Mouse (Mus musculus) cerebellum, postnatal 4 days (tissue): ENCODE results near the gene Mettl13.

Experiments used
- DNase-seq, 2 experiments: peaks; one replicate each; pipeline ENCODE4 v3.0.0; 2022; ENCODE audit warnings: low spot score in 2 of 2, mixed read lengths in 1 of 2

Mettl13 gene

DNA sequence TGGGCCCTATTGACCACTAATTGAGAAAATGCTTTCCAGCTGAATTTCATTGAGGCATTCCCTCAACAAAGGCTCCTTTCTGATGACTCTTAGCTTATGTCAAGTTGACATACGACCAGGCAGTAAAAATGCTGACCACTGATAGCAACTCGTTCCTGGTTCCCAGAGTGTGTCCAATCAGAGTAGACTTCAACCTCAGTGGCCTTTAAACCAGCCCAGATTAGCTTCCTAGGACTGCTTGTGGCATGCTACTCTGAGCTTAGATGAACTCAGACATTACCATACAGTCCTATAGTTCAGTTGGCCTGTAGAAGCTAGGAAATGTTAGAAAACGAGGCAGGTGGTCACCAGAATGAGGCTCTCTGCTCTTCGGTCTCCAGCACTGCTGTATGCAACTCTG is 16.0 kb downstream of the Mettl13 start:
- no peak for DNase-seq

DNA sequence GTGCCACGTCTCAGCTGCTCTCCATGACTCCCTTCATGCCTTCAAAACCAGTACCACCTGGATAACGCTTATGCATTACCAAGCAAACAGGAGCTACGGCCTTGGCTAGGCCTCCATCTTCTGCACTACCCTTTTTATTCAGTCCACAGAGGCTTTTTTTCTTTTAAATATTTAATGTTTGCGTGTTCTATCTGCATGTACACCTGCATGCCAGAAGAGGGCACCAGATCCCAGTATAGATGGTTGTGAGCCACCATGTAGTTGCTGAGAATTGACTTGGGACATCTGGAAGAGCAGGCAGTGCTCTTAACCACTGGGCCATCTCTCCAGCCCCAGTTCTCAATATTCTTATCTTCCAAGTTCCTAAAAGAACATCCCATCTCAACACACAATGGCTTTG is 16.8 kb downstream of the Mettl13 start:
- DNase-seq: no peak

GRCm38 (mm10) chr1:162530666-162531065 is 17.7 kb downstream of the Mettl13 start:
- DNase-seq: no peak

- DNase-seq: no peak
These were observed 18.7 kb downstream of the Mettl13 start for GRCm38 (mm10) chr1:162529651-162530050.

GRCm38 (mm10) chr1:162515116-162515515 is 33.2 kb downstream of the Mettl13 start:
- no peak for DNase-seq

DNA sequence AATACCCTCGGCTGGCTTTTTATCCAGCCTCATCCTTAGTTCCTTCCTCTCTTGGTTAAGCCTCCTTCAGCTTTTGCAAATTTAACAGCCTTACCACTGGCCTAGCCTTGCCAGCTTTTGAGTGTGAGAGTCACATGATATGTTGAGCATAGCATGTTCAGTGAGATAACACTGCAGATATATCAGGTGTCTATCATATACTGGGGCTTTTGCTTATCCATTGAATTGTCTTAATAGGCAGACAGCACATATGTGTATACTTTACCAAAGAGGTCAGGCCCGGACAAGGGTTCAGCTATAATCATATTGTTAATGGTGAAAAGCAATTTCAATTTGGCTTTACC is 38.4 kb downstream of the Mettl13 start:
- no peak for DNase-seq

GRCm38 (mm10) chr1:162509329-162510012 is 38.9 kb downstream of the Mettl13 start:
- no peak for DNase-seq

DNA sequence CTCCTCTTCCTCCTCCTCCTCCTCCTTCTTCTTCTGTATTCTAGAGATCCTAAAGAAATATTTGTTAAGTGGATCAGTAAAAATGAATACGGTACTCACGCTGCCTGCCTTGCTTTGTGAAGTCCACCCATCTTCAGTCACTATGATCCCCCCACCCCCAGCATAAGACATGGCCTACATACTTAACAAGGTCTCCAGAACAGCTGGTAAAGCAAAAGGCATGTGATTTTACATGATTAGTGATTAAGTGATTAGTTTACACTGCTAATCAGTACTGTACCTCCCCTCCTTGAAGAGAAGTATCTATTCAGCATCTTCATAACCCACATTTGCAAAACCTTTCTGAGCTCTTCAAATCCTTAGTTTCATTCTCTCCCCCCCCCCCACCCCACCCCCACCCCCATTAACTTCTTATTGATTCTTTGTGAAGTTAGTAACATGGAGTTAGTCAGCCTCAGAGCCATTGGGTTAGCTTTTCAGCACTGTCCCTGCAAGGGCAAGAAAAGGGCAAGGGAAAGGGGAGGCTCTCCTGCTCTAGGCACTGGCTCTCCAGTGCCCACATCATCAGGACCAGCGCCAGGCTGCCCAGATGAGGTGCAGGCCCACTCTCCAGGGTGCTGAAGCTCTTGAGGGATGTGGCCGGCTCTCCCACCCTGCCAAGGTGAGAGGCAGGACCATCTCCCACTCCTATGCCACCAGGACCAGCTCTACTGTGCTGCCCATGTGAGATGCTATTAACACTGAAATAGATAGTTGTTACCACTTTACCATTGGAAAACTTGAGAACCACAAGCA is 39.9 kb downstream of the Mettl13 start:
- DNase-seq: no peak

GRCm38 (mm10) chr1:162506516-162506915 is 41.8 kb downstream of the Mettl13 start:
- no peak for DNase-seq

DNA sequence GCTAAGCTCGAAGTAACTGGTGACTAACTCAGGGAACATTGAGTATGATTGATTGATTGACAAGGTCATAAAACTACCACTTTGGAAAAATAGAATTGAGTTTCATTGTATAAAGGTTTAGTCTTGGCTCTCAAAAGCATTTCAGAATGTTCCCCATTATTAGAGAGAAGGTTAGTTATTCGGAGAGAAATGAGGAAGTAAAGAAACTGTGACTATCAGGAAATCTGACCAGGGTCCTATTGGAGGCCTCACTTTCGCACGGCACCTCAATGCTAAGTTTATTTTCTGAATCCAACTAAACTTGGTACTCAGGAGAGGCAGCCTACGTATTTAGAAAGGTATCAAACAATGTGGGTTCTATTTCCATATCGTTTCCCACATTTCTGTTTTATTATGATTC is 42.7 kb downstream of the Mettl13 start:
- no peak for DNase-seq
